Mouse (Mus musculus) spleen, adult 2 months (tissue): ENCODE measurements around the gene Zfp428.

Experiments used
- CTCF ChIP-seq: fragments of 200-500 bp; IDR thresholded peaks from 2 replicates; pipeline ENCODE4 v1.5.1; 2011; ENCODE audit warnings: mild to moderate bottlenecking, inconsistent platforms; ENCODE audit not compliant: insufficient read depth, insufficient read length, insufficient replicate concordance; ENCODE audit errors: extremely low read depth
- POLR2A ChIP-seq: fragments of 200-500 bp; IDR thresholded peaks from 2 replicates; pipeline ENCODE4 v1.6.1; 2011; ENCODE audit warnings: low read depth, low read length, inconsistent platforms

DNA sequence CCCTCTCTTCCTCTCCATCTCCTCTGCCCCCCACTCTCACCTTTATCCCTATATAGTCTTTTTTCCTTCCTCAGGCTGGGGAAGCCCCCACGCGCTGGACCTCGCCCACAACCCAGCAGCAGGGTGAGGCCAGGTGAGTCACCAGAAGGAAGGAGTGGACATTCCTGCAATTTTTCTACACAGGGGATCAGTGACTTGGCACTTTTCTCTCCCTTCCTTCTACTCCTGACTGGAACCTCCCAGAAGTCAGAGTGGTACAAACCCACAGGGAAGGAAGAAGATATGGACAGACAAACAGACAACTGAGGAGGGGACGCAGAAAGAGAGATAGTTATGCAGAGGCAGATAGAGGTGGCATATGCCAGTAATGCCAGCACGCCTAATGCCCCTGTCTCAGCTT is 47.4 kb upstream of the Zfp428 start:
- TF ChIP-seq POLR2A, result no peak
- TF ChIP-seq CTCF, result no peak
